Mouse (Mus musculus): ENCODE measurements around the gene Jund.

The Jund gene

GRCm38 (mm10) chr8:70698310-70699109 lies at the start of gene Jund:
Gene Jund, plus strand, starts transcription at chr8:70698949.
- peak; percentile 97 to 98 for DNase-seq (ENCODE audit: low spot score in 2 of 2)

- no peak for DNase-seq (ENCODE audit: low spot score in 2 of 2)
Measured at GRCm38 (mm10) chr8:70649324-70649723, 49.4 kb upstream of the Jund start.

GRCm38 (mm10) chr8:70650351-70650750 lies 48.4 kb upstream of the Jund start:
- no peak for DNase-seq (ENCODE audit: low spot score in 2 of 2)

GRCm38 (mm10) chr8:70653226-70653625 lies 45.5 kb upstream of the Jund start:
- no peak for DNase-seq (ENCODE audit: low spot score in 2 of 2)

- no peak for DNase-seq (ENCODE audit: low spot score in 2 of 2)
Measured at GRCm38 (mm10) chr8:70654121-70654520, 44.6 kb upstream of the Jund start.

- DNase-seq (ENCODE audit: low spot score in 2 of 2): no peak
Measured at GRCm38 (mm10) chr8:70655469-70655868, 43.3 kb upstream of the Jund start.

GRCm38 (mm10) chr8:70656193-70656790 lies 42.5 kb upstream of the Jund start:
- DNase-seq (ENCODE audit: low spot score in 2 of 2): no peak

GRCm38 (mm10) chr8:70657214-70657613 lies 41.5 kb upstream of the Jund start:
- DNase-seq (ENCODE audit: low spot score in 2 of 2): no peak

- DNase-seq (ENCODE audit: low spot score in 2 of 2): no peak
Measured at GRCm38 (mm10) chr8:70657739-70658138, 41.0 kb upstream of the Jund start.

- no peak for DNase-seq (ENCODE audit: low spot score in 2 of 2)
Measured at GRCm38 (mm10) chr8:70658897-70659603, 39.7 kb upstream of the Jund start.

- peak; percentile 58 to 67 for DNase-seq (ENCODE audit: low spot score in 2 of 2)
Measured at GRCm38 (mm10) chr8:70659604-70660272, 39.0 kb upstream of the Jund start.

GRCm38 (mm10) chr8:70660273-70660725 lies 38.5 kb upstream of the Jund start, which contains the start of gene Pgpep1:
Gene Pgpep1, minus strand, starts transcription at chr8:70660388.
- no peak for DNase-seq (ENCODE audit: low spot score in 2 of 2)

- DNase-seq (ENCODE audit: low spot score in 2 of 2): no peak
Measured at GRCm38 (mm10) chr8:70663691-70664090, 35.1 kb upstream of the Jund start.

- DNase-seq (ENCODE audit: low spot score in 2 of 2): no peak
Measured at GRCm38 (mm10) chr8:70664631-70665030, 34.1 kb upstream of the Jund start.

- no peak for DNase-seq (ENCODE audit: low spot score in 2 of 2)
Measured at GRCm38 (mm10) chr8:70665599-70665998, 33.1 kb upstream of the Jund start.

- peak; percentile 41 to 50 for DNase-seq (ENCODE audit: low spot score in 2 of 2)
Measured at GRCm38 (mm10) chr8:70667071-70667470, 31.7 kb upstream of the Jund start.

GRCm38 (mm10) chr8:70671615-70672324 lies 27.0 kb upstream of the Jund start:
- DNase-seq (ENCODE audit: low spot score in 2 of 2): no peak

GRCm38 (mm10) chr8:70672325-70673078 lies 26.2 kb upstream of the Jund start:
- no peak for DNase-seq (ENCODE audit: low spot score in 2 of 2)

- DNase-seq (ENCODE audit: low spot score in 2 of 2): peak; percentile 94 to 98
Measured at GRCm38 (mm10) chr8:70673079-70673856, 25.5 kb upstream of the Jund start, which contains the start of gene Lsm4. Gene Lsm4, plus strand, starts transcription at chr8:70673248.

GRCm38 (mm10) chr8:70674109-70674508 lies 24.6 kb upstream of the Jund start:
- DNase-seq (ENCODE audit: low spot score in 2 of 2): no peak

Data from right cerebral cortex, postnatal 36 days (tissue).